Mouse (Mus musculus) lung, postnatal 0 days (tissue): ENCODE results near the gene Mrps24. TPM values are rescaled to one million over a fixed set of nuclear protein-coding genes. Genes with fewer than 3 reads are reported as not detected.

ENCODE experiments used
- ATAC-seq: fragments of 200-750 bp; cut with Nextera tagmentation; 2 replicates; pipeline ENCODE4 v1.8.0; 2017; ENCODE audit warnings: moderate library complexity
- DNase-seq: peaks from one replicate; pipeline ENCODE4 v3.0.0-alpha.2; 2016; ENCODE audit warnings: low spot score
- H3K27ac ChIP-seq: fragments of 300-500 bp; sonication (generic); 2 replicates; pipeline ENCODE4 v1.5.1; 2014; ENCODE audit warnings: antibody characterized with exemption, mild to moderate bottlenecking, low read length, mixed read lengths
- H3K27me3 ChIP-seq: fragments of 300-500 bp; sonication (generic); replicated peaks from 2 replicates; pipeline ENCODE4 v1.6.1; 2014; ENCODE audit warnings: low read length, mixed read lengths; ENCODE audit not compliant: insufficient read depth
- H3K36me3 ChIP-seq: fragments of 300-500 bp; sonication (generic); 2 replicates; pipeline ENCODE4 v1.6.1; 2014; ENCODE audit warnings: low read length, mixed read lengths; ENCODE audit not compliant: insufficient read depth
- H3K4me1 ChIP-seq: fragments of 300-500 bp; sonication (generic); 2 replicates; pipeline ENCODE4 v1.6.1; 2014; ENCODE audit warnings: antibody characterized with exemption, low read depth, low read length, mixed read lengths; ENCODE audit not compliant: insufficient read depth
- H3K4me2 ChIP-seq: fragments of 300-500 bp; sonication (generic); replicated peaks from 2 replicates; pipeline ENCODE4 v1.6.1; 2014; ENCODE audit warnings: low read depth, mild to moderate bottlenecking, low read length, moderate library complexity, mixed read lengths
- H3K4me3 ChIP-seq: fragments of 300-500 bp; sonication (generic); 2 replicates; pipeline ENCODE4 v1.5.1; 2014; ENCODE audit warnings: low read depth, low read length
- H3K9ac ChIP-seq: fragments of 300-500 bp; sonication (generic); replicated peaks from 2 replicates; pipeline ENCODE4 v1.6.1; 2014; ENCODE audit warnings: low read depth, mild to moderate bottlenecking
- H3K9me3 ChIP-seq: fragments of 300-500 bp; sonication (generic); 2 replicates; pipeline ENCODE4 v1.6.1; 2016; ENCODE audit warnings: low read length, mixed read lengths
- CTCF ChIP-seq: IDR thresholded peaks from 2 replicates; pipeline ENCODE4 v1.5.1; 2016; ENCODE audit warnings: antibody characterized with exemption, mild to moderate bottlenecking
- EP300 ChIP-seq: IDR thresholded peaks from 2 replicates; pipeline ENCODE4 v1.6.1; 2016; ENCODE audit warnings: antibody characterized with exemption, mild to moderate bottlenecking, control low read depth
- WGBS: fragments of 180-500 bp; shearing (Covaris S2); extraction: QIAGEN DNeasy Blood & Tissue Kit; methylation state at CpG from one replicate; pipeline ENCODE4 v1.1.7; 2014; 5-methylcytosine and 5-hydroxymethylcytosine counted together
- polyA plus RNA-seq: library from polyadenylated mRNA; unstranded; fragments of >200 nt; fragmentation: Nextera tagmentation; extraction: Ambion mirVana; gene quantifications from 2 replicates; pipeline ENCODE4 v1.2.1, GENCODE M21; 2015

Mrps24 gene
- polyA plus RNA-seq, 1 experiment from 2014 or later: 201 TPM

DNA sequence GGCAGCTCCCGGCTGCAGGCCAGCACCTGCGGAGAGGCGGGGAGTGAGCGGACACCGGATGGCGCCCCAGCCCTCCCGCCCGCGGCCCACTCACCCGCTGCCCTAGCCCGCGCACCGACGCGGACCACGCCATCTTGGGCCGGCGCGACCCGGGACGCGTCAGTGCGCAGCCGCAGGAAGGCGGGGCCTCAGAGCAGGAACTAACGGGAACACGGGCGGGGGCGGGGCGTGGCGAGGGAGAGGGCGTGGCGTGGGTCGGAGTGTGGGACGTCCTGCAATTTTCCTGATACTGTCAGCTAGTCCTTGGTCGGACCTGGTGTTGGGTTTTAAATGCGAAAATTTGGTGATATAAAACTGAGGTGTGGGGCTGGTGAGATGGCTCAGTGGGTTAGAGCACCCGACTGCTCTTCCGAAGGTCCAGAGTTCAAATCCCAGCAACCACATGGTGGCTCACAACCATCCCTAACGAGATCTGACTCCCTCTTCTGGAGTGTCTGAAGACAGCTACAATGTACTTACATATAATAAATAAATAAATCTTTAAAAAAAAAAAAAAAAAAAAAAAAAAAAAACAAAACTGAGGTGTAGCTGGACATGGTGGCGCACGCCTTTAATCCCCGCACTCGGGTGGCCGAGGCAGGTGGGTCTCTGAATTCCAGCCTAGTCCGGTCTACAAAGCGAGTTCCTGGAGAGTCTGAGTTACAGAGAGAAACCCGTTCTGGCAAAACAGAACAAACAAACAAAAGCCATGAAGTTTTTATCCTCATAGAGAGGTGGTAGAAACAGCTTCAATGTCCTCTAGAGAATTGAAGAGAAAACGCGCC is 7.7 kb downstream of the Mrps24 start:
- Histone ChIP-seq H3K36me3 (no peaks in the 10 kb centered on the region), H3K27ac (peak overlapping the region; percentile 77), H3K9me3 (no peaks in the 10 kb centered on the region), H3K4me2 (peak overlapping the region; percentile 83), H3K9ac (peak overlapping the region; percentile 76), H3K4me3 (peak overlapping the region; percentile 98), H3K27me3 (no peaks in the 10 kb centered on the region), H3K4me1 (no peaks in the 10 kb centered on the region)
- DNase-seq (peak; percentile 96), ATAC-seq (peak; percentile 99)
- TF ChIP-seq CTCF (no peak), EP300 (no peak)
- WGBS: 18% methylated on average over 49 of the region's 50 CpGs

DNA sequence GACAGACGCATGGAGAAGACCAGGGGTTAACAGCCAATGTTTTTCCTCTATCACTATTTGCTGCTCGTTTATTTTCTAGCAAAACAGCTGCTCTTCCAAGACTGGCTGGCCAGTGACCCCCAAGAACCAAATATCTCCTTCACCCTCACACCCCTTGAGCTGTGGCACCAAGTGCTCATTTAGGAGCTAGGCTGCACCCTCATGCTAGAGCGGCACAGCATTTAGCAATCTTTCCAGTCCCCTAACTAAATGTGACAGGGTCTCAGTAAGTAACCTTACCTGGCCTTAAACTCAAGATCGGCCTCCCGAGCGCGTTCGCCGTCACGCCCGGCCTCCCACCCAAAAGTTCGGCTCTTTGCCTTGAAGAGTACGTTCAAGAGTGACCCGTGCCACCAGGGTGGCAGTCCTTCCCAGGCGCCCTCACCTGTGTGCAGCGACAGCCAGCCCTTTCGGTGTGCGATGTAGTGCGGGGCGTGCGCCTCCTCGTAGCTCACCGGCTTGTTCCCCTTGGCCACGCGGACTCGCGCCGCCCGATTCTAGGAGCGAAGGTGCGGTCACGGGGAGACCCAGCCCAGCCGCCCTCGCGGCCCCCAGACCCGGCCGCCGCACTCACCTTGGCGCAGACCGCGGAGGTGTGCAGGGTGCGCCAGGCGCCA is 8.5 kb downstream of the Mrps24 start:
- peak overlapping the region; percentile 83 for H3K4me2 ChIP-seq
- no peak for TF ChIP-seq EP300
- TF ChIP-seq CTCF: no peak
- no peaks in the 10 kb centered on the region for H3K36me3 ChIP-seq
- ATAC-seq (peak; percentile 67), DNase-seq (peak; percentile 51)
- peak overlapping the region; percentile 76 for H3K9ac ChIP-seq
- H3K27me3 ChIP-seq: no peaks in the 10 kb centered on the region
- peak overlapping the region; percentile 98 for H3K4me3 ChIP-seq
- no peaks in the 10 kb centered on the region for H3K4me1 ChIP-seq
- under 1% methylated on average over 42 of the region's 43 CpGs for WGBS
- peak overlapping the region; percentile 77 for H3K27ac ChIP-seq
- H3K9me3 ChIP-seq: no peaks in the 10 kb centered on the region

DNA sequence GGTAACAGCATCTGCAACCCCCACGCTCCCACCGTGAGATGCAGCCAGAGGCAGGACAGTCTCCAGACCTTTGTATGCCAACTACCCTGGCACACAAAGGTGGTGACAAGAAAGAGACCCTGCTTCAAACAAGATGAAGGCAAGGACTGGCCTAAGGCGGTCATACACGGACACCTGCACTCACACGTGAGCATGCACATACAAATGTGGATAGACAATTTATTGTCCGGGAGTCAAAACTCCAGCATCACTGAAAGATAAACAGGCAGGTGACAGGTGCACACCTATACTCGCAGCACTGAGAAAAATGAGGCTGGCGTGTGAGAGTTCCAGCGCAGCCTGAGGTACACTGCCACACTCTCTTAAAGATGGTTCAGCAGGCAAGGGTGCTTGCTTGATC is 9.5 kb downstream of the Mrps24 start:
- H3K27ac ChIP-seq: no peak overlapping the region
- ATAC-seq (no peak), DNase-seq (no peak)
- H3K4me2 ChIP-seq: no peak overlapping the region
- 91% methylated on average over 9 of the region's 9 CpGs for WGBS
- H3K9ac ChIP-seq: no peak overlapping the region
- no peaks in the 10 kb centered on the region for H3K9me3 ChIP-seq
- no peaks in the 10 kb centered on the region for H3K4me1 ChIP-seq
- H3K36me3 ChIP-seq: no peaks in the 10 kb centered on the region
- H3K27me3 ChIP-seq: no peaks in the 10 kb centered on the region
- no peak overlapping the region for H3K4me3 ChIP-seq
- no peak for TF ChIP-seq EP300
- no peak for TF ChIP-seq CTCF

DNA sequence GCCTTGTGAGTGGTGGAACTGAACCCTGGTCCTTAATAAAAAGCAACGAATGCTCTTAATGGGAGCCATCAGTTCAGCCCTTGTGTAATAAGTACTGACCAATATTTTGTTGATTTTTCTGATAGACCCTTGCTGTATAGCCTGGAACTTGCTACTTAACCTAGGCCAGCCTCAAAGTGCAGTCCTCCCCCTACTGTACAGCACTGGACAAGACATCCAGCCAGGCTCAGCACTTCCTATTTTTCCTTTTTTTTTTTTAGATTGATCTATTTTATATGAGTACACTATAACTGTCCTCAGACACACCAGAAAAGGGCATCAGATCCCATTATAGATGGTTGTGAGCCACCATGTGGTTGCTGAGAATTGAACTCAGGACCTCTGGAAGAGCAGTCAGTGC is 12.1 kb downstream of the Mrps24 start:
- no peak for ATAC-seq
- DNase-seq: no peak
- H3K27ac ChIP-seq: no peak overlapping the region
- TF ChIP-seq EP300: no peak
- peak; percentile 25; the same call in 1 of the 2 replicates for TF ChIP-seq CTCF
- no peaks in the 10 kb centered on the region for H3K27me3 ChIP-seq
- H3K4me3 ChIP-seq: no peak overlapping the region
- no peak overlapping the region for H3K4me2 ChIP-seq
- WGBS: 85% methylated on average over 1 of the region's 1 CpGs
- H3K9ac ChIP-seq: no peak overlapping the region
- no peaks in the 10 kb centered on the region for H3K36me3 ChIP-seq
- H3K9me3 ChIP-seq: no peaks in the 10 kb centered on the region
- no peaks in the 10 kb centered on the region for H3K4me1 ChIP-seq

DNA sequence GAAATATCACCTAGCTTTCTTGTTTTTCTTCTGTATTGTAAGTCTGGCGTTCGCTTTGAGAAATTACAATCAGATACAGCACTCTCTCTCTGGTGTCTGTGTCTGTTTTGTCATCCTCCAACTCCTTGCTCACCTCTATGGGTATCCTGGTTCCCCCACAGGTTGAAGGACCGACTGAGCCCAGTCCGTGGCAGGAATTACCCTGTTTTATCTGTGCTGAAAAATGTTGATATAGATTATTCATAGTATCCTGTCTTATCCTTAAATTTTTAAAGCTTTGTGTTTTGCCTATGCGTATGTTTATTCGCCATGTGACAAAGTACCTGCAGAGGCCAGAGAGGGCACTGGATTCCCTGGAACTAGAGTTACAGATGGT is 12.5 kb downstream of the Mrps24 start:
- H3K36me3 ChIP-seq: no peaks in the 10 kb centered on the region
- DNase-seq: no peak
- no peak for ATAC-seq
- H3K9ac ChIP-seq: no peak overlapping the region
- no peaks in the 10 kb centered on the region for H3K4me1 ChIP-seq
- TF ChIP-seq EP300: no peak
- TF ChIP-seq CTCF: no peak
- 95% methylated on average over 6 of the region's 6 CpGs for WGBS
- no peak overlapping the region for H3K4me3 ChIP-seq
- no peaks in the 10 kb centered on the region for H3K9me3 ChIP-seq
- no peak overlapping the region for H3K4me2 ChIP-seq
- no peaks in the 10 kb centered on the region for H3K27me3 ChIP-seq
- H3K27ac ChIP-seq: no peak overlapping the region

DNA sequence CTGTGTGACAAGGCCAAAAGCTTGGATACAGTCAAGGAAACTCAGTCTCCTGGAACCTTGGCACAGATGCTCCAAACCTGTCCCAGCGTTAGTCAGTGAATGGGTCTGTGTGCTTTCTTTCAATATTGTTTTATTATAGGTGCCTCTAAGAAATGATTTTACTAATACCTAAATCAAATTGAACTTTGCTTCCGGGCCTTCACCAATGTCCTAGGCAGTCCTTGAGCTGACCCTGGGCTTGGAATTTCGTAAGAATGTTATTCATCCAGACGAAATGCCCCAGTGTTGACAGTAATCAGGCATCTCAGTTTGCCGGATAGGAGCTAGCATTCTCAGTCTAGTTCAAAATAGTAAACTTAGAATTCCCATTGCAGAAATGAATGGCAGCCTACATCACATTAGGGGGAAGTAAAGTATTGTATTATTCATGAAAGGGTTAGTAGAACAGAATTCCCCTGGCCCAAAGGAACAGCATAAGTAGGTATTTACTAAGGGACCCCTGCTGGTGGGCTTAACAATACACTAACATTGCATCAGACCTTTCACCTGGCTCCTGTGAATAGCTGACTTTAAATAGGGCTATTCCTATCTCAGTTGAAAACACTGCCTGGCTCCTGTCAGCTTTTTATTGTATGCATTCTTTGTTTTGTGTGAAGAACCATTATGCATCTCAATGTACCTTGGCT is 13.1 kb downstream of the Mrps24 start:
- TF ChIP-seq CTCF (no peak), EP300 (no peak)
- Histone ChIP-seq H3K9me3 (no peaks in the 10 kb centered on the region), H3K27ac (no peak overlapping the region), H3K36me3 (no peaks in the 10 kb centered on the region), H3K4me1 (no peaks in the 10 kb centered on the region), H3K27me3 (no peaks in the 10 kb centered on the region), H3K9ac (no peak overlapping the region), H3K4me3 (no peak overlapping the region), H3K4me2 (no peak overlapping the region)
- WGBS: 76% methylated on average over 5 of the region's 5 CpGs
- ATAC-seq (no peak), DNase-seq (no peak)
